Mouse (Mus musculus) neutrophil, adult 83 days (primary cell): ENCODE results near the gene Olfr1228. TPM values are rescaled to one million over a fixed set of nuclear protein-coding genes. Genes with fewer than 3 reads are reported as not detected.

Experiments used
- total RNA-seq, 2 experiments: library from RNA; stranded (reverse); gene quantifications; one replicate each; pipeline ENCODE4 v1.2.4; 2023

The Olfr1228 gene
- not detected for total RNA-seq

GRCm38 (mm10) chr2:89253962-89254361, at the start of gene Olfr1228:
Gene Olfr1228 (minus strand): TSS chr2:89254062.

GRCm38 (mm10) chr2:89297168-89297567, 43.3 kb upstream of the Olfr1228 start, which contains the start of gene Olfr1230:
Gene Olfr1230 (minus strand): TSS chr2:89297268.

GRCm38 (mm10) chr2:89287914-89288313, 34.1 kb upstream of the Olfr1228 start, which contains the start of gene Olfr1229:
Gene Olfr1229 (minus strand): TSS chr2:89288014.

GRCm38 (mm10) chr2:89199948-89200347, 53.9 kb downstream of the Olfr1228 start, which contains the start of gene Olfr1226:
Gene Olfr1226 (minus strand): TSS chr2:89200048.

Other genes starting within 250 kb of the Olfr1228 start
- gene Olfr1215, start 247.1 kb downstream of the Olfr1228 start, total RNA-seq, result not detected
- gene Olfr1216, start 235.7 kb downstream of the Olfr1228 start, total RNA-seq, result not detected
- gene Olfr1217, start 222.0 kb downstream of the Olfr1228 start, total RNA-seq, result not detected
- not detected for gene Olfr1218, start 192.9 kb downstream of the Olfr1228 start, total RNA-seq
- not detected for gene Olfr1219, start 170.5 kb downstream of the Olfr1228 start, total RNA-seq
- not detected for gene Olfr1220, start 147.2 kb downstream of the Olfr1228 start, total RNA-seq
- not detected for gene Olfr1221, start 136.8 kb downstream of the Olfr1228 start, total RNA-seq
- gene Olfr1222, start 121.0 kb downstream of the Olfr1228 start, total RNA-seq, result not detected
- gene Olfr1223, start 102.5 kb downstream of the Olfr1228 start, total RNA-seq, result not detected
- not detected for gene Olfr1224-ps1, start 90.0 kb downstream of the Olfr1228 start, total RNA-seq
- gene Olfr1225, start 79.4 kb downstream of the Olfr1228 start, total RNA-seq, result not detected
- gene Olfr1226, start 54.0 kb downstream of the Olfr1228 start, total RNA-seq, result not detected
- gene Olfr1229, start 34.0 kb upstream of the Olfr1228 start, total RNA-seq, result not detected
- gene Olfr1230, start 43.2 kb upstream of the Olfr1228 start, total RNA-seq, result not detected
- gene Olfr1231, start 53.0 kb upstream of the Olfr1228 start, total RNA-seq, result not detected
- not detected for gene Olfr1232, start 75.6 kb upstream of the Olfr1228 start, total RNA-seq
- not detected for gene Olfr1233, start 88.3 kb upstream of the Olfr1228 start, total RNA-seq
- not detected for gene Olfr1234, start 110.8 kb upstream of the Olfr1228 start, total RNA-seq
- not detected for gene Olfr1238, start 155.6 kb upstream of the Olfr1228 start, total RNA-seq
- not detected for gene Olfr1239, start 166.3 kb upstream of the Olfr1228 start, total RNA-seq
- not detected for gene Olfr1240, start 188.9 kb upstream of the Olfr1228 start, total RNA-seq
- gene Olfr1241, start 233.1 kb upstream of the Olfr1228 start, total RNA-seq, result not detected
- not detected for gene Olfr1242, start 244.3 kb upstream of the Olfr1228 start, total RNA-seq